Mouse (Mus musculus): ENCODE data around the gene Gm37240.

DNA sequence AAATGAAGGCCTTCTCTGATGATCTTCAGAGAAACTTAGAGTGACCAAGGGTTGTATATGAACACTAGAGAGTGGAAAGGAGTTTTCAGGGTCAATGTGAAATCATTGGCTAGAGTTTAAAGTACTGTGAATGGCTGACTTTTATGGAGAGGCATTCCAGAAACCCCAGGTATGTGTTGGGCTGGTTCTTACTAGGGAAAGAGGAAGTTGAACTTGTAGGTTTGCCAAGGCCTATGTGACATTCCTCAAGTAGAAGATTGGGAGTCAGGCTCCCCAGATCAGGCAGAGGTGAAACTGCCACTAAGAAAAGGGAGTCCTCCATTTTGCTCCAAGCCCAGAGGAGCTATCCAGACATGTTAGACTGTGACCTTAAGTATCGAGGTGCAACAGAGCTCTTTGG is 858.2 kb downstream of the Gm37240 start:
- TF ChIP-seq CTCF (IDR thresholded peaks at IDR 0.05; ENCODE audit: borderline replicate concordance, insufficient read depth, low read depth, low read length) (no peak), POLR2A (IDR thresholded peaks at IDR 0.05; ENCODE audit: borderline replicate concordance, insufficient read depth, low read length) (no peak)
